Mouse (Mus musculus) bone marrow macrophage, adult 2 months (primary cell): ENCODE results near the gene Nudt6.

Experiments
- CTCF ChIP-seq: IDR thresholded peaks from 2 replicates; pipeline ENCODE4 v1.5.1; 2012; ENCODE audit warnings: low read depth, mild to moderate bottlenecking, low read length, moderate library complexity
- POLR2A ChIP-seq: IDR thresholded peaks from 2 replicates; pipeline ENCODE4 v1.6.1; 2012; ENCODE audit warnings: mild to moderate bottlenecking, low read depth, low read length, borderline replicate concordance

DNA sequence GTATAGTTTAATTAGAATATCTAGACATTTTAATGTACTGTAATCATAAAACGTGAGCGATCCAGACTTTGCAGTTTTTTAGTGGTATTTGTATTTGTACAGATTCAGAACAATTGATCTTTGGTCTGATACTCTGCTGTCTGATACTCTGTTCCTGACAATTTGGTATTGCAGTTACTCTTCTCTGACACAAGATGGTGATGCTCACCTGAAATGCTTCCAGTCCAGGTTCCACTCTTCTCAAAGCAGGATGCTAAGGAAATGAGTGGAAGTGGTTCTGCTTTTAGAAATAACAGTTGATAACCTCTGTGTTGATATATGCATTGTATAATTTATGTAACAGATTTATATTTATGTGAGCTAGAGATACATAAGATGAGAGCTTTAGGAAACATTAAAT is 48.2 kb upstream of the Nudt6 start:
- TF ChIP-seq POLR2A: no peak
- no peak for TF ChIP-seq CTCF
